Mouse (Mus musculus): ENCODE results near the gene Hectd4.

GRCm38 (mm10) chr5:121226845-121227244, 6.8 kb downstream of the Hectd4 start:
- TF ChIP-seq CTCF (IDR thresholded peaks at IDR 0.05; ENCODE audit: control insufficient read depth, insufficient read depth, low read length) (no peak), POLR2A (IDR thresholded peaks at IDR 0.05; ENCODE audit: borderline replicate concordance, control insufficient read depth, low read depth, low read length) (no peak)
